Mouse (Mus musculus) bone marrow, adult 2 months (tissue): ENCODE results near the gene Pde4d. TPM values are rescaled to one million over a fixed set of nuclear protein-coding genes. Genes with fewer than 3 reads are reported as not detected.

Experiments
- H3K27ac ChIP-seq: fragments of 200-500 bp; 2 replicates; pipeline ENCODE4 v1.5.1; 2012; ENCODE audit warnings: low read depth, mild to moderate bottlenecking, control low read depth, inconsistent platforms, low read length; ENCODE audit not compliant: control insufficient read depth, poor library complexity, insufficient read depth
- H3K4me1 ChIP-seq: fragments of 200-500 bp; 2 replicates; pipeline ENCODE4 v1.6.1; 2011; ENCODE audit warnings: low read length; ENCODE audit not compliant: control insufficient read depth, insufficient read depth
- H3K4me3 ChIP-seq: fragments of 200-500 bp; replicated peaks from 2 replicates; pipeline ENCODE3; 2011; ENCODE audit warnings: mild to moderate bottlenecking, low read depth, low read length, control low read depth; ENCODE audit not compliant: control insufficient read depth
- CTCF ChIP-seq: fragments of 200-500 bp; IDR thresholded peaks from 2 replicates; pipeline ENCODE4 v1.5.1; 2011; ENCODE audit warnings: low read length, control low read depth; ENCODE audit not compliant: control insufficient read depth, insufficient read depth
- POLR2A ChIP-seq: fragments of 200-500 bp; IDR thresholded peaks from 2 replicates; pipeline ENCODE4 v1.6.1; 2011; ENCODE audit warnings: low read depth, mild to moderate bottlenecking, control low read depth, low read length, borderline replicate concordance; ENCODE audit not compliant: control insufficient read depth
- WGBS: fragments of 180-500 bp; shearing (Covaris S2); methylation state at CpG from one replicate; pipeline ENCODE4 v1.1.7; 2018; 5-methylcytosine and 5-hydroxymethylcytosine counted together
- polyA plus RNA-seq: library from polyadenylated mRNA; stranded (reverse); fragments of >200 nt; gene quantifications from 2 replicates; pipeline ENCODE4 v1.2.4, GENCODE M21; 2011; ENCODE audit warnings: low replicate concordance; ENCODE audit not compliant: missing spikeins, insufficient read depth, insufficient read length

Pde4d gene
- polyA plus RNA-seq, 1 experiment = 17.6 TPM

- no peak for TF ChIP-seq CTCF
- no peak for TF ChIP-seq POLR2A
- Histone ChIP-seq H3K27ac (no peak overlapping the region), H3K4me1 (no peaks in the 10 kb centered on the region; the same call in 1 of the 2 replicates), H3K4me3 (no peak overlapping the region)
- WGBS = 69% methylated on average over 11 of the region's 11 CpGs
These were observed 1431.6 kb downstream of the Pde4d start for GRCm38 (mm10) chr13:109881161-109881857.

- Histone ChIP-seq H3K4me3 (no peak overlapping the region), H3K27ac (no peak overlapping the region), H3K4me1 (no peaks in the 10 kb centered on the region; the same call in 1 of the 2 replicates)
- 68% methylated on average over 5 of the region's 5 CpGs for WGBS
- TF ChIP-seq POLR2A = no peak
- TF ChIP-seq CTCF = no peak
These were observed 1433.9 kb downstream of the Pde4d start for GRCm38 (mm10) chr13:109883636-109884035.

- Histone ChIP-seq H3K4me3 (no peak overlapping the region), H3K4me1 (no peaks in the 10 kb centered on the region; the same call in 1 of the 2 replicates), H3K27ac (no peak overlapping the region)
- 89% methylated on average over 7 of the region's 7 CpGs for WGBS
- TF ChIP-seq POLR2A (no peak), CTCF (no peak)
These were observed 1435.1 kb downstream of the Pde4d start for GRCm38 (mm10) chr13:109884812-109885211.

GRCm38 (mm10) chr13:109888293-109888692 lies 1438.5 kb downstream of the Pde4d start:
- WGBS = 70% methylated on average over 4 of the region's 4 CpGs
- H3K27ac ChIP-seq = no peak overlapping the region
- no peak overlapping the region for H3K4me3 ChIP-seq
- no peaks in the 10 kb centered on the region for H3K4me1 ChIP-seq
- TF ChIP-seq CTCF = no peak
- no peak for TF ChIP-seq POLR2A

- Histone ChIP-seq H3K4me1 (no peaks in the 10 kb centered on the region; the same call in 1 of the 2 replicates), H3K4me3 (no peak overlapping the region), H3K27ac (no peak overlapping the region)
- TF ChIP-seq POLR2A (no peak), CTCF (no peak)
- 72% methylated on average over 6 of the region's 6 CpGs for WGBS
These were observed 1441.6 kb downstream of the Pde4d start for GRCm38 (mm10) chr13:109891194-109891909.

GRCm38 (mm10) chr13:109891910-109892265 lies 1442.1 kb downstream of the Pde4d start:
- no peaks in the 10 kb centered on the region; the same call in 1 of the 2 replicates for H3K4me1 ChIP-seq
- WGBS = 86% methylated on average over 4 of the region's 4 CpGs
- no peak for TF ChIP-seq POLR2A
- no peak for TF ChIP-seq CTCF
- H3K27ac ChIP-seq = no peak overlapping the region
- H3K4me3 ChIP-seq = no peak overlapping the region

- no peak overlapping the region for H3K4me3 ChIP-seq
- TF ChIP-seq POLR2A = no peak
- no peak for TF ChIP-seq CTCF
- H3K27ac ChIP-seq = no peak overlapping the region
- no peaks in the 10 kb centered on the region for H3K4me1 ChIP-seq
- 76% methylated on average over 14 of the region's 14 CpGs for WGBS
These were observed 1450.0 kb downstream of the Pde4d start for GRCm38 (mm10) chr13:109899442-109900428.
